Mouse (Mus musculus) limb, embryonic 12.5 days (tissue): ENCODE results near the gene Thada. TPM values are rescaled to one million over a fixed set of nuclear protein-coding genes. Genes with fewer than 3 reads are reported as not detected.

Experiments used
- ATAC-seq: fragments of 200-750 bp; cut with Nextera tagmentation; 2 replicates; pipeline ENCODE4 v1.8.0; 2017; ENCODE audit warnings: low read depth, moderate TSS enrichment; ENCODE audit not compliant: insufficient number of reproducible peaks, insufficient read depth, low FRiP score, low TSS enrichment
- H3K27ac ChIP-seq: fragments of 300-500 bp; sonication (generic); 2 replicates; pipeline ENCODE4 v1.5.1; 2016; ENCODE audit warnings: mild to moderate bottlenecking, moderate library complexity
- H3K27me3 ChIP-seq: fragments of 300-500 bp; sonication (generic); 2 replicates; pipeline ENCODE4 v1.6.1; 2016; ENCODE audit warnings: mild to moderate bottlenecking, moderate library complexity
- H3K36me3 ChIP-seq: fragments of 300-500 bp; sonication (generic); 2 replicates; pipeline ENCODE4 v1.6.1; 2016; ENCODE audit warnings: mild to moderate bottlenecking, moderate library complexity
- H3K4me1 ChIP-seq: fragments of 300-500 bp; sonication (generic); replicated peaks from 2 replicates; pipeline ENCODE4 v1.6.1; 2016
- H3K4me2 ChIP-seq: fragments of 300-500 bp; sonication (generic); 2 replicates; pipeline ENCODE4 v1.6.1; 2016; ENCODE audit warnings: mild to moderate bottlenecking, moderate library complexity
- H3K4me3 ChIP-seq: fragments of 300-500 bp; sonication (generic); replicated peaks from 2 replicates; pipeline ENCODE4 v1.5.1; 2016; ENCODE audit warnings: mild to moderate bottlenecking
- H3K9ac ChIP-seq: fragments of 300-500 bp; sonication (generic); replicated peaks from 2 replicates; pipeline ENCODE4 v1.6.1; 2016; ENCODE audit warnings: mild to moderate bottlenecking, moderate library complexity
- H3K9me3 ChIP-seq: fragments of 300-500 bp; sonication (generic); 2 replicates; pipeline ENCODE4 v1.6.1; 2016; ENCODE audit warnings: mild to moderate bottlenecking, moderate library complexity
- WGBS: fragments of 180-500 bp; shearing (Covaris S2); methylation state at CpG from one replicate; pipeline ENCODE4 v1.1.7; 2016; 5-methylcytosine and 5-hydroxymethylcytosine counted together
- polyA plus RNA-seq: library from polyadenylated mRNA; unstranded; fragments of >200 nt; fragmentation: Nextera tagmentation; extraction: Ambion mirVana; gene quantifications from 2 replicates; pipeline ENCODE4 v1.2.1, GENCODE M21; 2016

The Thada gene
- 12.1 and 15.3 TPM in 2 replicates for polyA plus RNA-seq

DNA sequence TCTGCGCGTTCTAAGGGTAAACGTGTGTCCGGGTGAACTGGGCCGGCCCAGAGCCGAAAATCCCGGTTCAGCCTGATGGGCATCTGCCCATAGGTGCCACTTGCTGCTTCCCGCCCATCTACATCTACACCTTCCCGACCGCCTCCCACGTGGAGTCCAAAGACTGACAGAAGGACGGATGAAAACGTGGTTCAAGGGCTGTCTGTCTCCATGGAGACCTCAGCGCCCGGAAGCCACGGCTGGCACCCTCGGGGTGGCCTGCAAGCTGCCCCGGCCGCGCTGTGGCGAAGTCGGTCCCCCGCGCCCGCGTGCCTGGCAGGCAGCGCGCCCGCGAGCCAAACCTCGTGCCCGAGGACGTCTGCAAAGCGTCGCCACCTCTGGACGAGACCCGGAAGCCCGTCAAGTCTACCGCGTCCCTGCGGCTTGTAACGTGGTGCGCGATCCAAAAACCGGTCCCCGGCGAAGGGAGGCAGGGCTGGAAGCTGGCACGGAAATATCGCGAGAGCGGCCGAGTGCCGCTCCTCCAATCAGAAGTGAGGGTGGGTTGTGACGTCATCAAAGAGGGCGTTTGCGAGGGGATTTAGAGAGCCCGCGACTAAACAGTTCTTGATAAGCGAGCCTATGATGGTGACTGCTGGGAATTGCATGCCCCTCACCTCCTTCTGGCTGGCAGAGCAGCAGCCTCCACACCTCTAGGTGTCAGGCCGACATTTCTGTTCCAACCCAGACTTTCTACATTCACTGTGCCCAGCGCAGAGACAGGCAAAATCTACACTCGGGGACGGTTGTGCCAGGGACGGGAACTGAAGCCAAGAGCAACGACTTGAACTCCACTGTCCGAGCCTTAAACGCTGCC lies at the start of gene Thada:
TSS of gene Thada (minus strand) at position 453 of the 856 bp plus-strand sequence.
- Histone ChIP-seq H3K9ac (peak within 1 kb of the TSS; percentile 83), H3K4me1 (peaks cover 20% of the 10 kb centered on the region), H3K27me3 (no peaks in the 10 kb centered on the region), H3K4me3 (peak within 1 kb of the TSS; percentile 89), H3K9me3 (no peaks in the 10 kb centered on the region), H3K27ac (peak within 1 kb of the TSS; percentile 82), H3K36me3 (peaks cover 8% of the 10 kb centered on the region; the same call in 1 of the 2 replicates), H3K4me2 (peak within 1 kb of the TSS; percentile 89)
- ATAC-seq: peak; percentile 97
- 1% methylated on average over 67 of the region's 67 CpGs for WGBS

DNA sequence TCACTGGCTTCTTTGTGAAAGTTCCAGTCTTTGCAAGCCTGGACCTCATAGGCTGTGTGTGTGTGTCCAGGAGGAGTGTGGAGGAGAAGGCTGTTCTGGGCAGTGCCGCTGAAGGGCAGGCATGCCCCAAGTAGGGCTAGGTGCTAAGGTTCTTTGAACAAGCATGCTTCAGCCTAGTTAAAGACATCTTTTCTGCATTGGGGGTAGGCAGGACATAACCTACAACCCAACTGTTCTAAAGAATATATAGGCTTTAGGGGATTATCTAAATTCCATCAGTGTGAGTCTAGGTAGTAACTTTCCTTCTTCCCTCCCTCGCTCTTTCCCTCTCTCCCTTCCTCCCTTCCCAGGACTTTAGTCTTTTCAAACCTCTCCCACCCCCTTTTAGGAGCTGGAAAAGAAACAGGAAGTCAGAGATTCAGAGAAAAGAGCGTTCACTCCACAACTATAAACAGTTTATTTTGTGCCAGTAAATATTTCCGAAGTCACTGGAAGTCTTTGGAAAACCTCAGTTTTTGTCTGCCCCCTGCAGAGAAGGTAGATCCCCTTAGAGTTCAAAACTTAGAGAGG lies 46.6 kb upstream of the Thada start:
- H3K4me3 ChIP-seq: peak overlapping the region; percentile 81
- H3K9me3 ChIP-seq: no peaks in the 10 kb centered on the region
- no peaks in the 10 kb centered on the region; the same call in 1 of the 2 replicates for H3K27me3 ChIP-seq
- peaks cover 20% of the 10 kb centered on the region for H3K4me1 ChIP-seq
- H3K36me3 ChIP-seq: no peaks in the 10 kb centered on the region
- peak; percentile 45; the same call in 1 of the 2 replicates for ATAC-seq
- H3K27ac ChIP-seq: peak overlapping the region; percentile 60
- peak overlapping the region; percentile 84 for H3K4me2 ChIP-seq
- 13% methylated on average over 4 of the region's 4 CpGs for WGBS
- peak overlapping the region; percentile 81 for H3K9ac ChIP-seq

DNA sequence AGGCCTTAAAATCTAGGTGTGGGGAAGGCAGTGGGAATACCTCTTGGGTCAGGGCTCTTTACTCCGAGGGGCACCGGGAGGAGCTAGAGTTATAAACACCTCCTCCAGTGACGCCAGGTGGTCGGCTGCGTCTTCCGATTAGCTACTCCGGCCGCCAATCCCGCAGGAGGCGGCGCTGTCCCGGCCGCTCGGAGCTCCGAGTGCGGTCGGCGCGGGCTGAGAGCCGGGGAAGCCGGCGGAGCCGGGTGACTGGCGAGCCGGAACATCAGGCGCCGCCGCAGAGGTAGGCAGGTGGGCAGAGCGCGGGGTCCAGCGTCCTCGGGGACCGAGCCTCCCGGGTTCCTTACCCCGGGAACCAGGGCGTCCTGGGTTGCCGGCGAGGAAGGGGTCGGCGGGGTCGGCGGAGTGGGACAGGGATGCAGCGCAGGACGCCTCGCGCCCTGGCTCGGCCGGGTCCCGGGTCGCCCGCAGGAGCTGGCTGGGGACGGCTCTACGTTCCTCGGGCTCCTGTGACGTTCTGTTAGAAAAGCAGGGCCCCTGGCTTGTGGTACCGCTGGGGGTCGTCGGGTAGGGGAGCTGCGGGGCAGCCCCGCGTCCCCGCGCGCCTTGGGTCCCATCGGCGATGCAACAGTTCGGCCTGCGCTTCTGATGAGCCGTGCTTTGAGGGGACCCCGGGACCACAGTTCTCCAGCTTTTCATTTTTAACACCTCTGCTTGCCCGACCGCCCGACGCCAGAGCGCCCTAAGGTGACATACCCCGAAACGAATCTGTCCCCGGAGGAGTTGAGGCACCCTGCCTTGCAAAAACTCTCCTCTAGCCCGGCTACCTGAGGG lies 45.9 kb upstream of the Thada start, which contains the start of gene Plekhh2:
TSS of gene Plekhh2 (plus strand) at position 214 of the 834 bp plus-strand sequence.
- peak; percentile 83 for ATAC-seq
- H3K27ac ChIP-seq: peak within 1 kb of the TSS; percentile 60
- H3K4me3 ChIP-seq: peak within 1 kb of the TSS; percentile 81
- H3K9me3 ChIP-seq: no peaks in the 10 kb centered on the region
- under 1% methylated on average over 74 of the region's 79 CpGs for WGBS
- no peaks in the 10 kb centered on the region; the same call in 1 of the 2 replicates for H3K27me3 ChIP-seq
- peak within 1 kb of the TSS; percentile 84 for H3K4me2 ChIP-seq
- peaks cover 20% of the 10 kb centered on the region for H3K4me1 ChIP-seq
- no peaks in the 10 kb centered on the region for H3K36me3 ChIP-seq
- H3K9ac ChIP-seq: peak within 1 kb of the TSS; percentile 81

DNA sequence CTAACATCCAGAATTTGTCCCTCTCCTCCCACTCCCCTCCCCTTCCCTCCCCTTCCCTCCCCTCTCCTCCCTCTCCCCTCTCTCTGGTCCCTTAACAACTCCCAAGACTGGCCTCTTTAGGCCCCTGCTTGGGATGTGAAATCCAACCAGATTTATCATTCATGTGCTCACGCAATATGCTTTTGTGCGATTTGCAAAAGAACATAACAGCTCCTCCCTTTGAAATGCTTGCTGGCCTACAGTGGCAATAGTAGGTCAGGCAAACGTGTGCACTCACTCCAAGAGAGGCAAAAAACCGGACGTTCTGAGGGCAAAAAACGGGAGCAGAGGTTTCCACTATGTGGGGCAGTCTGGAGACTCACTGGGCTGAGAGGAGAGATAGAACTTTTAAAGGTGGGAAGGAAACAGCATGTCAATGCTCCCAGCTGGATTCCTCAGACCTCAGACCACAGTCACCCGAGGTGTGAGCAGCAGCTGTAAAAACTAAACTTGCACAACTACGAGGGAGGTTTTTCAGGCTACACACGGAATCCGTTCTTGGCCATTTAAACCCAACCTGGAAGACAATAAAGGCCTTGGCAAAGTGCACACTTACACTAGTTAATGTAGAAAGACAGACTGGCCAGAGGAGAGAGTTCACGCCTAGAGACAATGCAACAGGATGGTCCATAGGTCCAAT lies 45.1 kb upstream of the Thada start:
- no peak for ATAC-seq
- peak overlapping the region; percentile 81 for H3K4me3 ChIP-seq
- H3K36me3 ChIP-seq: no peaks in the 10 kb centered on the region
- H3K4me1 ChIP-seq: peaks cover 20% of the 10 kb centered on the region
- H3K27ac ChIP-seq: peak overlapping the region; percentile 60
- peak overlapping the region; percentile 81; the same call in 1 of the 2 replicates for H3K9ac ChIP-seq
- WGBS: 30% methylated on average over 11 of the region's 11 CpGs
- H3K27me3 ChIP-seq: no peaks in the 10 kb centered on the region; the same call in 1 of the 2 replicates
- peak overlapping the region; percentile 84 for H3K4me2 ChIP-seq
- H3K9me3 ChIP-seq: no peaks in the 10 kb centered on the region

DNA sequence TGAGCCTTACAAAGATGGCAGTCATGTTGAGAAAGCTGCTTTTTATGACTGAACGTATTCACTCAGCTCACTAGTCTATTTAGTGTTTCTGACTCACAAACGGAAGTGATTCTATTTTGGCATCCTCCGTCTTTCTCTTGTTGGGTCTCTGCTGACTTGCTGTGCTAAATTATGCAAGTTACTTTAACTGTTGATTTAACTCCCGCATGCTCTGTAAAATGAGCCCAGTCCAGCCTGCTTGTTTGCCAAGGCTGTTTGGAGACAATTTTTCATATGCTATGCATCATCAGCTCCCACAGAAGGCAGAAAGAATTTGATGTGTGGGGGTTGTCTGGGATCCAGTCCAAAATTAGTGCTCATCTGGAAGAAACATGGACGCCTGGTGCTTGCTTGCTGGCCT lies 44.4 kb upstream of the Thada start:
- H3K4me2 ChIP-seq: no peak overlapping the region
- no peaks in the 10 kb centered on the region; the same call in 1 of the 2 replicates for H3K27me3 ChIP-seq
- H3K4me3 ChIP-seq: no peak overlapping the region
- H3K36me3 ChIP-seq: no peaks in the 10 kb centered on the region
- 55% methylated on average over 5 of the region's 5 CpGs for WGBS
- no peaks in the 10 kb centered on the region for H3K9me3 ChIP-seq
- no peak for ATAC-seq
- no peak overlapping the region for H3K9ac ChIP-seq
- H3K27ac ChIP-seq: no peak overlapping the region; the same call in 1 of the 2 replicates
- peaks cover 20% of the 10 kb centered on the region for H3K4me1 ChIP-seq

DNA sequence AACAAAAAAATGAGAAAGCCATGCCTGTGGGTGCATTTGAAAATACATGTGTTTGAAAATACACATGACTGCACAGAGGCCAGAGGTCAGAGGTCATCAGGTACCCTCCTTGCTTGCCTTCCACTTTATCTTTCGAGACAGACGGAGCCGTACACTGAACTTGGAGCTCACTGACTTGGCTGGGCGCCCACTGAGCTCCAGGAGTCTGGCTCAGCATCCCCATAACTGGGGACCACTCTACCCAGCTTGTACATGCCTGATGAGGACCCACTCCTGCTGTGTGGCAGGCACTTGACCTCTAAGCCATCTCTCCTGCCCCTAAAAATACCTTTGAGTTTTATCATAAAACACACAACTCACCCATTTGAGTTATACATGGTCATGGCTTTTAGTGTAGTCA lies 43.2 kb upstream of the Thada start:
- Histone ChIP-seq H3K9me3 (no peaks in the 10 kb centered on the region), H3K27me3 (no peaks in the 10 kb centered on the region; the same call in 1 of the 2 replicates), H3K36me3 (no peaks in the 10 kb centered on the region), H3K27ac (no peak overlapping the region), H3K4me1 (peaks cover 20% of the 10 kb centered on the region), H3K4me2 (no peak overlapping the region), H3K4me3 (no peak overlapping the region), H3K9ac (no peak overlapping the region)
- ATAC-seq: no peak
- 86% methylated on average over 4 of the region's 4 CpGs for WGBS

DNA sequence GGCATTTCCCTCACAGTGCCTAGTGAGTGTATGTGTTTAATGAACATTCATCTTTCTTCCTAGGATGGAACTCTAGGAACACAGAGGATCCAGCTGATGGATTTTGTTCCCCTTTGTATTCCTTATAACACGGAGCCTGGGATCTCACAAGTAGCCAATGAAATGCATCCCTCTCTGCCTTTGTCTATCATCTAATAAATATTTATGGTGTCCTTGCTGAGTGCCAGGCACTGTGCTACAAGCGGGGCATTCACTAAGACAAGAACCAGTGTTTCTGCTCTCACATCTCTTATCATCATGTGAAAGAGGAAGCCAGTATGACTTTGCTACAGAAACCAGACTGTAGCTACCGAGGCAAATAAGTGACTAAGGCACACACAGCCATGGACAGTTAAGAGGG lies 42.7 kb upstream of the Thada start:
- Histone ChIP-seq H3K4me3 (no peak overlapping the region), H3K4me1 (peaks cover 20% of the 10 kb centered on the region), H3K9me3 (no peaks in the 10 kb centered on the region), H3K4me2 (no peak overlapping the region), H3K27me3 (no peaks in the 10 kb centered on the region; the same call in 1 of the 2 replicates), H3K27ac (no peak overlapping the region), H3K9ac (no peak overlapping the region), H3K36me3 (no peaks in the 10 kb centered on the region)
- no peak for ATAC-seq
- 77% methylated on average over 3 of the region's 3 CpGs for WGBS

DNA sequence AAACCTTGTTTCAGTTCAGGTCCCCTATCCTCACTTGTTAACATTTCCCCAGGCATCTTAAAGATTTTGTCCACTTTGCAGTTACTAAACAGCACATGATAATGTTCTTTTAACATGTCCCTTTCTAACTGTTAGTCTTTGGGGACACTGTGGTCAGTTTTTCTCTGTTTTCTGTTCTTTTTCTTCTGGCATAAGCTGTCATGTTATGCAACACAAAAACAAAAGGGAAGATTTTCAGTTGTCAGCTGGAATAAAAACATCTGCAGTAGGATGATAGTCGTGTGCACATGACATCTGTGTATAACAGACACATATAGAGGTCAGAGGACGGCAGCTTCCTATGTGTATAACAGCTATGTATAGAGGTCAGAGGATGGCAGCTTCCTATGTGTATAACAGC lies 39.9 kb upstream of the Thada start:
- ATAC-seq: no peak
- Histone ChIP-seq H3K9ac (no peak overlapping the region), H3K27me3 (no peaks in the 10 kb centered on the region; the same call in 1 of the 2 replicates), H3K9me3 (no peaks in the 10 kb centered on the region), H3K27ac (no peak overlapping the region), H3K4me1 (peaks cover 8% of the 10 kb centered on the region), H3K4me2 (no peak overlapping the region), H3K36me3 (no peaks in the 10 kb centered on the region), H3K4me3 (no peak overlapping the region)
- 75% methylated on average over 2 of the region's 2 CpGs for WGBS

DNA sequence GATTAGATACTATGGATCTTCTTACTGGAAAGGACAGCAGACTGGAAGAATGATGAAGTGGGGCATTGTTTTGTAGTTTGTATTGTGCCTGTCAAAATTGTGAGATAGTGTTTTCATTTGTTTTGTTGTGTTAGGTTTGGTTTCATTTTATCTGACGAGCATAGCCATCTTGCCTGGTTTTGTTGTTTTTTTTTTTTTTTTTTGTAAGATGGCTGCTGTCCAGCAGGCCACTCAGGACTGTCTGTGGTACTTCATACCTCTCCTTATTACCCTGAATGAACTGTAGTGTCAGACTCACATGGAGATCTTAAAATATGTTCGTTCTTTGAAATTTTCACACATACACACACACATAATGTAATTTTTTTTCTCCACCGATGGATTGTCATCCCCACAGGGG lies 36.3 kb upstream of the Thada start:
- H3K4me2 ChIP-seq: no peak overlapping the region
- H3K27me3 ChIP-seq: no peaks in the 10 kb centered on the region
- 83% methylated on average over 3 of the region's 3 CpGs for WGBS
- no peak overlapping the region for H3K27ac ChIP-seq
- H3K4me1 ChIP-seq: no peaks in the 10 kb centered on the region
- no peak overlapping the region for H3K9ac ChIP-seq
- ATAC-seq: no peak
- H3K9me3 ChIP-seq: no peaks in the 10 kb centered on the region
- H3K36me3 ChIP-seq: no peaks in the 10 kb centered on the region
- no peak overlapping the region for H3K4me3 ChIP-seq

DNA sequence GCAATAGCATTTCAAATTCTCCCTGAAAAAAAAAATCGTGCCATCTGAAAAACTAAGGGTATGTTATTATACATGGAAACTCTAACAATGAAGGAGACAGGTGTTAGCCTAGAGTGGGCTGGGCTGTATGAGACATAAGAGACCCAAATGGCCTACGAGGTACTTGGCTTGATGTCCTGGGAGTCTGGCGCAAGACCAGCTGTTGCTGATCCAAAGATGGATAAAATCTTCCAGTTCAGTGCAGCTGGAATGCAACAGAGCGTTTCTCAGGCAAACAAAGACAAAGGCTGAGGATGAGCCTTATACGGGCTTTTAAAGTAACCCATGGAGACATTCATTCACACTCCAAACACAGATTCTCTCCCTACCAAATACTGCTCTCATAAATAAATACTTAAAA lies 32.6 kb upstream of the Thada start:
- Histone ChIP-seq H3K9me3 (no peaks in the 10 kb centered on the region), H3K27me3 (no peaks in the 10 kb centered on the region), H3K9ac (no peak overlapping the region), H3K4me1 (no peaks in the 10 kb centered on the region), H3K36me3 (no peaks in the 10 kb centered on the region), H3K27ac (no peak overlapping the region), H3K4me2 (no peak overlapping the region), H3K4me3 (no peak overlapping the region)
- ATAC-seq: no peak
- 78% methylated on average over 5 of the region's 5 CpGs for WGBS
